Mouse (Mus musculus) embryonic facial prominence, embryonic 13.5 days (tissue): ENCODE data around the gene Tor4a. TPM values are rescaled to one million over a fixed set of nuclear protein-coding genes. Genes with fewer than 3 reads are reported as not detected.

Experiments
- ATAC-seq: fragments of 200-750 bp; cut with Nextera tagmentation; 2 replicates; pipeline ENCODE4 v1.8.0; 2017; ENCODE audit warnings: low read depth; ENCODE audit not compliant: insufficient number of reproducible peaks, insufficient read depth, low FRiP score, low TSS enrichment
- H3K27ac ChIP-seq: fragments of 300-500 bp; sonication (generic); 2 replicates; pipeline ENCODE4 v1.5.1; 2015; ENCODE audit warnings: moderate library complexity, mild to moderate bottlenecking, inconsistent platforms
- H3K27me3 ChIP-seq: fragments of 300-500 bp; sonication (generic); 2 replicates; pipeline ENCODE4 v1.6.1; 2015; ENCODE audit warnings: mild to moderate bottlenecking, inconsistent platforms
- H3K36me3 ChIP-seq: fragments of 300-500 bp; sonication (generic); 2 replicates; pipeline ENCODE4 v1.6.1; 2015; ENCODE audit warnings: mild to moderate bottlenecking, inconsistent platforms
- H3K4me1 ChIP-seq: fragments of 300-500 bp; sonication (generic); 2 replicates; pipeline ENCODE4 v1.6.1; 2015; ENCODE audit warnings: inconsistent platforms
- H3K4me2 ChIP-seq: fragments of 300-500 bp; sonication (generic); 2 replicates; pipeline ENCODE4 v1.6.1; 2015; ENCODE audit warnings: moderate library complexity, mild to moderate bottlenecking, inconsistent platforms
- H3K4me3 ChIP-seq: fragments of 300-500 bp; sonication (generic); 2 replicates; pipeline ENCODE4 v1.5.1; 2015; ENCODE audit warnings: mild to moderate bottlenecking, inconsistent platforms
- H3K9ac ChIP-seq: fragments of 300-500 bp; sonication (generic); 2 replicates; pipeline ENCODE4 v1.6.1; 2015; ENCODE audit warnings: mild to moderate bottlenecking, inconsistent platforms
- H3K9me3 ChIP-seq: fragments of 300-500 bp; sonication (generic); 2 replicates; pipeline ENCODE4 v1.6.1; 2016; ENCODE audit warnings: inconsistent platforms
- WGBS: fragments of 180-500 bp; shearing (Covaris S2); methylation state at CpG from one replicate; pipeline ENCODE4 v1.1.7; 2015; ENCODE audit warnings: mixed read lengths; 5-methylcytosine and 5-hydroxymethylcytosine counted together
- polyA plus RNA-seq: library from polyadenylated mRNA; unstranded; fragments of >200 nt; fragmentation: Nextera tagmentation; extraction: Ambion mirVana; gene quantifications from 2 replicates; pipeline ENCODE4 v1.2.1, GENCODE M21; 2015

Tor4a gene
- polyA plus RNA-seq, 1 experiment from 2014 or later: 5.1 TPM

DNA sequence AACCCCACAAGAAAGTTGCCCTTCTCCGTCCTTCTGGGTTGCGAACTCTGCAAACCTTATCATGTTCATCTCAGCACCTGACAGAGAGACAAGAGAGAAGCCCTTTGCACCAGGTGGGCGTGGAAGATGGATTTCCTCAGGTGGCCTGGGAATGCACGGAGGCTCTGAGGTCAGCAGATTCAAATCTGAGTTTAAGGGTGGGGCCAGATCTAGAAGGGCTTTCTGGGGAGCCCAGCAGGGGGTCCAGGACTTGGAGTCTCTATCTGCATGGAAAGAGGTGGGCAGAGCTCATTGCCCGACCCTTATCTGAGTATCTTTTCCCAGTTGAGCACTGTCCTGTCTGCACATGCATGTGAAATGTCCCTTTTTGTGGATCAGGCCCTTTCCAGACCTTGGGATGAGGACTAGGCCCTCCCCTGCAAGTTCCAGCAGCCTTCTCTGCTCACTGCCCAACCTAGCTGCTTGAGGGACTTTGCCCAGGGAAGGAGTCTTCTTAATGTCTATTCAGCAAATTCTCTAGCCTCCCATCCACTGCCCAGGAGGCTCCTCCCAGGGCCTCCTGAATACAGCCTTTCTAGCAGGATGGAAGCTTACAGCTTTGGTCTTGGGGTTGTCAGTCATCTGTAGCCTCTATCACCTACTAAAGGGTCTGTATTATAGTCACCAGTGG lies 38.0 kb upstream of the Tor4a start:
- H3K4me1 ChIP-seq: no peaks in the 10 kb centered on the region
- no peak overlapping the region for H3K9ac ChIP-seq
- H3K9me3 ChIP-seq: no peaks in the 10 kb centered on the region
- H3K4me2 ChIP-seq: no peak overlapping the region
- H3K36me3 ChIP-seq: no peaks in the 10 kb centered on the region
- no peak for ATAC-seq
- WGBS: 65% methylated on average over 5 of the region's 5 CpGs
- no peak overlapping the region for H3K4me3 ChIP-seq
- no peak overlapping the region for H3K27ac ChIP-seq
- H3K27me3 ChIP-seq: peaks cover 39% of the 10 kb centered on the region

DNA sequence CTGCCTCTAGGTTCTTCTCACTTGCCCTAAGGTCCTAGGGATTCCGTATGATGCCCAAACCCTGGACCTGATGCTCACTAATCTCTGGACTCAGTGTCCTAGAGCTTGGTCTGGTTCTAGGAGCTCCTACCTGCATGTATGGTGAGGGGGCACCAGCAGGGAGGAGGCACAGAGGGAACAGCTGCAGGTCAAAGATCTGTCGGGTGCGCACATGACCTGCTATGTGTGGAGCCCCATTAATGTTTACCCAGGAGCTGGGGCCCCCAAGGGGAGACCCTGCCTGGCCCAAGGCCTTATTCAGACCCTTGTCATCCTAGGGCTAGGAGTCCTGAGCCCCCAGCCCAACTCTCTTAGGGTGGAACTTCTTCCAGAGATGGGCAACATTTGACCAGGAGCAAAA lies 37.4 kb upstream of the Tor4a start, which contains the start of gene Slc34a3:
Gene Slc34a3, minus strand, starts transcription at position 315 of the 400 bp plus-strand sequence.
- peaks cover 39% of the 10 kb centered on the region for H3K27me3 ChIP-seq
- WGBS: 91% methylated on average over 3 of the region's 3 CpGs

DNA sequence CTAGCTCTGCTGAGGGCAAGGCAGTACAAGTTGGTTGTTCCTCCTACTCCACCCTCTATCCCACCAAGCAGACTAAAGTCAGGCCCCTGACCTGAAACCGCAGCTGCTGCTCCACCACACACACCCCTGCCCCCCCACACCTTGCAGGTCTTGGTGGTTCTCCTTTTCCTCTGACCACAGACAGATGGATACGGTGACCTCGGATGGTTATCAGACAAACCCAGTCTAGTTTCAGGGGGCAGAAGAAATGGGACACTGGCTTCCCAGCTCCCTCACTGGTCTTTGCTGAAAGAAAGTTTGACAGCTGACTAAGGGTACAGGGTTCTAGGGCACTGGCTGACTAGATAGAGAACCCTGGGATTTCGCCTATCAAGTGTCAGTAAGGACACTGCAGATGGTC lies 36.7 kb upstream of the Tor4a start:
- H3K4me2 ChIP-seq: no peak overlapping the region
- H3K9me3 ChIP-seq: no peaks in the 10 kb centered on the region
- no peak overlapping the region for H3K4me3 ChIP-seq
- H3K9ac ChIP-seq: no peak overlapping the region
- peaks cover 5% of the 10 kb centered on the region; the same call in 1 of the 2 replicates for H3K4me1 ChIP-seq
- 74% methylated on average over 4 of the region's 4 CpGs for WGBS
- no peak for ATAC-seq
- H3K27ac ChIP-seq: no peak overlapping the region
- peaks cover 39% of the 10 kb centered on the region for H3K27me3 ChIP-seq
- no peaks in the 10 kb centered on the region for H3K36me3 ChIP-seq

More for the DNA sequence above, 37.4 kb upstream of the Tor4a start, which contains the start of gene Slc34a3:
- Histone ChIP-seq H3K36me3 (no peaks in the 10 kb centered on the region), H3K27ac (no peak within 1 kb of the TSS), H3K9me3 (no peaks in the 10 kb centered on the region), H3K4me1 (no peaks in the 10 kb centered on the region), H3K4me2 (no peak within 1 kb of the TSS), H3K4me3 (no peak within 1 kb of the TSS), H3K9ac (no peak within 1 kb of the TSS)
- no peak for ATAC-seq

DNA sequence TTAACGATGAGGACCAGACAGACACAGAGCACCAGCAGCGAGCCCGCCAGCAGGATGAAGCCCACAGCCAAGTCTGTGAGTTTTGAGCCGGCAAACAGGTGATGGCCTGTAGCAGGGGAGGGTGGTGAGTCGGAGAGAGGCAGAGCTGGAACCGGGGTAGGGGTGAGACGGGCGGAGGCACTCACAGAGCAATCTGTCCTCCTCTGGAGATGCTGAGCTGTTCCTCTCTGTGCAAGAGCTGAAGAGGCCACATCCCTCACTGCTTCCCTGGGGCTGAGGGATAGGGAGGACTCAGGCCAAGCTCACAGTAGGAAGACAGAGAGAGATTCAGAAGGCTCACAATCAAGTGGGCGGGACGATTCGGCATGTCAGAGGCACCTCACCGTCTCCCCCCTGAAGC lies 34.4 kb upstream of the Tor4a start:
- H3K27ac ChIP-seq: no peak overlapping the region
- peaks cover 31% of the 10 kb centered on the region for H3K27me3 ChIP-seq
- no peak for ATAC-seq
- H3K9me3 ChIP-seq: no peaks in the 10 kb centered on the region
- H3K4me2 ChIP-seq: no peak overlapping the region
- H3K4me1 ChIP-seq: peaks cover 11% of the 10 kb centered on the region; the same call in 1 of the 2 replicates
- no peaks in the 10 kb centered on the region for H3K36me3 ChIP-seq
- H3K4me3 ChIP-seq: no peak overlapping the region
- no peak overlapping the region for H3K9ac ChIP-seq
- 47% methylated on average over 12 of the region's 12 CpGs for WGBS

DNA sequence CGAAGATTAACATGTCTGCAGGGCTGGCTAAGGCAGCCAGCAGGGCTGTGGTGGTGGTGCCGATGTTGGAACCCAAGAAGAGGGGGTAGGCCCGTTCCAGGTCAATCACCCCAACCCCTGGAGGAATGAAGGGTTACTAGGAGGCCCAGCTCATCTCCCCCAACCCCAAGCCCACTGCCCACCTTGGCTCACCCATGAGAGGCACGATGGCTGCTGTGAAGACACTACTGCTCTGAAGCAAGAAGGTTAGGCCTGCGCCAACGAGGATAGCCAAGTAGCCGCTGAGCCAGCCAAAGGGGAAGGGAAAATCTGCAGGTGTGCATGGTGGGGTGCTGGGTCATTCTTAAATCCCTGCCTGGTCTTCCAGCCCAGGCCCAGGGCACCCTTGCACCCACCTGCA lies 33.9 kb upstream of the Tor4a start:
- Histone ChIP-seq H3K4me3 (no peak overlapping the region), H3K9me3 (no peaks in the 10 kb centered on the region), H3K4me1 (peaks cover 14% of the 10 kb centered on the region; the same call in 1 of the 2 replicates), H3K36me3 (no peaks in the 10 kb centered on the region), H3K9ac (0 out of 2 replicates have a peak overlapping the region, but pooled peaks have one; percentile 11), H3K27me3 (peaks cover 29% of the 10 kb centered on the region), H3K27ac (no peak overlapping the region), H3K4me2 (no peak overlapping the region)
- whole genome bisulfite sequencing: 80% methylated on average over 7 of the region's 7 CpGs
- no peak for ATAC-seq

DNA sequence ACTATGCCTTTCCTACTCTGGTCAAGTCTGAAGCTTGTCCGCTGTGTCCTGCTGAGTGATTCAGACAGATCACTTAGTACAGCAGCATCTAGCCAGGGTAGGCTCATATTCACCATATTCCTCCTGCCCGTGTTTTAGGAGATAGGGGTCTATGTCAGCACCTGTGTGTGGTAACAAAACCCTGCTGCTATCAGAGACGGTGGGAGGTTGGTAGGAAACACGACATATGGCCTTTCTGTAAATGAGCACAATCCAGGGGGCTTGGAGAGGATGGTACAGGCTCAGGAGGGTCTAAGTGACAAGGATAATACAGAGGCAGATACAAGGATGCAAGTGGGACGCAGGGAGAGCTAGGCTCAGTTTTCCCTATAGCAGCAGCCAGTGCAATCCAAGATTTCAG lies 32.9 kb upstream of the Tor4a start:
- H3K9me3 ChIP-seq: no peaks in the 10 kb centered on the region
- H3K4me1 ChIP-seq: peaks cover 17% of the 10 kb centered on the region; the same call in 1 of the 2 replicates
- peaks cover 25% of the 10 kb centered on the region for H3K27me3 ChIP-seq
- no peak overlapping the region for H3K9ac ChIP-seq
- H3K4me3 ChIP-seq: no peak overlapping the region
- no peak overlapping the region for H3K4me2 ChIP-seq
- no peaks in the 10 kb centered on the region for H3K36me3 ChIP-seq
- ATAC-seq: no peak
- no peak overlapping the region for H3K27ac ChIP-seq
- 78% methylated on average over 5 of the region's 5 CpGs for WGBS

DNA sequence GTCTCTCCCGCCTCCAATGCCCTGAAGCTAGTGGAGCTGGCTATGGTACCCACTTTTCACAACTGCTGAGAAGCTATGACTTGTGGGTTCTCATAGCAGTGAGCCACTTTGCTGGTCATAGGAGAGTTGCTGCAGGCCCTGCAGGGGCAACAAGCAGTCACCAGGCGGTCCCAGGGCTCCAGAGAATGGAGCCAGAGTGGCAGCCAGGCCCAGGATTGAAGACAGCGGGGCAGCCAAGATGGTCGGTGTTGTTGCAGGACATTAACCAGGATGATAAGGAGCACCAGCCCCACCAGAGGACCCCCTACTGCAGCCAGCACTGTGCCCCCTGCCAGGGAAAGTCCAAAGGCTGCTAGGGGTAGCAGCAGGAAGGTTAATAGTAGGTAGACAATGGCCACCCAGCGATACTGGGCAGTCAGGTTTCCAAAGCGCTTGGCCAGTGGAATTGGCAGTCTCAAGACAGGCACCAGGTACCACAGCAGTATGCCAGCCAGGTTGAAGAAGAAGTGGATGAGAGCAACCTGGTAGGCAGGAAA lies 32.4 kb upstream of the Tor4a start:
- Histone ChIP-seq H3K4me1 (peaks cover 17% of the 10 kb centered on the region; the same call in 1 of the 2 replicates), H3K36me3 (no peaks in the 10 kb centered on the region), H3K9ac (no peak overlapping the region), H3K9me3 (no peaks in the 10 kb centered on the region), H3K4me3 (no peak overlapping the region), H3K27ac (no peak overlapping the region), H3K27me3 (peaks cover 22% of the 10 kb centered on the region), H3K4me2 (peak overlapping the region; percentile 53)
- ATAC-seq: no peak
- 69% methylated on average over 6 of the region's 6 CpGs for WGBS

DNA sequence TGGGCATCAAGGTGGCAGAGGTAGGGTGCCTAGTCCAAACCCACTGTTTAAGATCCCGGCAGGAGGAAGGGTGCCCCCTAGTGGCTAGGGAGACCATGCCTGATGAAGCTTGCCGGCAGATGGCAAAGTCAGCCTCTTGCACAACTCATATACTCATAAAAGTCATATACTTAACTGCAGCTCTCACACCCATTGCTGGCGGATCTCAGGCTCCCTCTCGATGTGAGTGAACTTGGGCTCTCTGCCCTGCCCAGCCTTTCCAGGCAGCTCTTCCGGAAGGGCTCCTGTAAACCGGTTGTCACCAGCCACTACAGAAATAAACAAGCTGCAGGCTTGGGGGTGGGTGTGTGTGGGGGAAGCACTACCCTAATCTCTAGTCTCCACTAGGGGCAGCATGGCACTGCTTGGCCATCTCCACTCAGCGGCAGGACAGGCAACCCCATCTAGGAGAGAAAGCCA lies 31.8 kb upstream of the Tor4a start:
- peak overlapping the region; percentile 51; the same call in 1 of the 2 replicates for H3K27ac ChIP-seq
- H3K4me2 ChIP-seq: peak overlapping the region; percentile 53
- H3K27me3 ChIP-seq: peaks cover 22% of the 10 kb centered on the region
- peak overlapping the region; percentile 27 for H3K4me3 ChIP-seq
- H3K9ac ChIP-seq: peak overlapping the region; percentile 40; the same call in 1 of the 2 replicates
- under 1% methylated on average over 7 of the region's 7 CpGs for WGBS
- ATAC-seq: no peak
- H3K36me3 ChIP-seq: no peaks in the 10 kb centered on the region
- H3K9me3 ChIP-seq: no peaks in the 10 kb centered on the region
- H3K4me1 ChIP-seq: peaks cover 21% of the 10 kb centered on the region

DNA sequence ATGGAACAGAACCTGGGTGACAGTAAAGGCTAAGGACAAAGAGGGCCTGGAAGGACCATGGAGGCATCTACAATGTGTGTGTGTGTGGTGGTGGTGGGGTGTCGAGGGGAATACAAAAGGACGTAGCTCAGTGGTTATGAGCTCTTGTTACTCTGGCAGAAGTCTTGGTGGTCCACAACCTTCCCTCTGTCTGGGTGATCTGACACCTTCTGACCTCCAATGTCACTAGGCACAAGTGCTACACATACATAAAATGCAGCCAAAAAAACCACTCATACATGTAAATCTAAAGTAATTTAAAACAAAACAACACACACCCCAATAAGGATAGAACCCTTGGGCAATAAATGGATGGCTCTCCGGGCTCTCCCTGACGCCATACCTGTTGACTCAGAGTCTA lies 30.7 kb upstream of the Tor4a start:
- H3K9ac ChIP-seq: no peak overlapping the region
- no peak overlapping the region for H3K27ac ChIP-seq
- WGBS: 91% methylated on average over 4 of the region's 4 CpGs
- H3K36me3 ChIP-seq: no peaks in the 10 kb centered on the region
- ATAC-seq: no peak
- peaks cover 13% of the 10 kb centered on the region; the same call in 1 of the 2 replicates for H3K27me3 ChIP-seq
- no peak overlapping the region for H3K4me2 ChIP-seq
- H3K4me3 ChIP-seq: no peak overlapping the region
- peaks cover 25% of the 10 kb centered on the region for H3K4me1 ChIP-seq
- H3K9me3 ChIP-seq: no peaks in the 10 kb centered on the region

DNA sequence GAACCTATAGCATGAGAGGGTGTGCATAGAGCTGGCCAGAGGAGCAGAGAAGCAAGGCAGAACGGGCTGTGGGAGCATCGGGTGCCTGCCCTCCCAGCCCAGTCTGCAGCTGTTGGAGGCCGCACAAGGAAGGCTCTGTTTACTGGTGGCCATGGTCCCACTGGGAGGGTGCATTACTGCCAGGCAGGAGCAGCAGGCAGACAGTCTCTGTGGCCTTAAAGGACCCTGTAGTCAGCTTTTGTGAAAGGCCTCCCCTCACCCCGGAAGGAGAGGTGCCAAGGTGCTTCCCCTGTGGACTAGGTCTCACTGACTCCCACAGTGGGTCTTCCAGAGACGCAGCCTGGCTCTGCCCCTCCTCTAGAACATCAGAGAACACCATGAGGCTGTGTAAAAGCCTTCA lies 30.2 kb upstream of the Tor4a start:
- no peak overlapping the region for H3K4me2 ChIP-seq
- peaks cover 2% of the 10 kb centered on the region for H3K36me3 ChIP-seq
- H3K4me1 ChIP-seq: peaks cover 25% of the 10 kb centered on the region
- no peaks in the 10 kb centered on the region for H3K9me3 ChIP-seq
- no peak for ATAC-seq
- peaks cover 13% of the 10 kb centered on the region; the same call in 1 of the 2 replicates for H3K27me3 ChIP-seq
- no peak overlapping the region for H3K9ac ChIP-seq
- 74% methylated on average over 5 of the region's 5 CpGs for WGBS
- no peak overlapping the region for H3K4me3 ChIP-seq
- no peak overlapping the region for H3K27ac ChIP-seq

DNA sequence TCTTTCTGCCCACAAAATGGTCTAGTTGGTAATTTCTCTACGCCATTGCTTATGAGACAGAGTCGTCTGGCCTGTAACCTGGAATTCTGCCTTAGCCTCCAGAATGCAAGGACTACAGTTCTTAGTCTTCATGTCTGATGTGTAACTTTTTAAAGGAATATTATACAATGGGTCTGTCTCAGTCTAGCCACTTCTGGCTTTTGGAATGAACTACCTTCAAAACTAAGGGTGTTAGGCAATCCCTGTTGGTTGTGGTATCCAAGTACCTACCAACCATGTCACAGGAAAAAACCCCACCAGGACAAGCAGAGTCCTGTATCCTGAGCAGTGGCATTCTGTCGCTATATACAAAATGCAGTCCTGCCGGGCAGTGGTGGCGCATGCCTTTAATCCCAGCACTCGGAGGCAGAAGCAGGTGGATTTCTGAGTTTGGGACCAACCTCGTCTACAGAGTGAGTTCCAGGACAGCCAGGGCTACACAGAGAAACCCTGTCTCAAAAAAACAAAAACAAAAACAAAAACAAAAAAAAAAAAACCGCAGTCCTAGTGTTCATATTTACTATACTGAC lies 29.2 kb upstream of the Tor4a start:
- H3K4me1 ChIP-seq: peaks cover 25% of the 10 kb centered on the region
- H3K9ac ChIP-seq: no peak overlapping the region
- H3K9me3 ChIP-seq: no peaks in the 10 kb centered on the region
- H3K27me3 ChIP-seq: peaks cover 5% of the 10 kb centered on the region; the same call in 1 of the 2 replicates
- peak overlapping the region; percentile 56 for H3K4me2 ChIP-seq
- 69% methylated on average over 8 of the region's 8 CpGs for WGBS
- H3K4me3 ChIP-seq: peak overlapping the region; percentile 88
- peaks cover 9% of the 10 kb centered on the region for H3K36me3 ChIP-seq
- no peak for ATAC-seq
- H3K27ac ChIP-seq: peak overlapping the region; percentile 99
